Comparison of ENCODE assay signal across 27 mouse cellular contexts in genomic region chr10:84249346-84249745, GRCm38 (mm10).
"Had no signal": no experiment of that assay in that cellular context is flagged by ENCODE, and none has a peak within 500 bp of the region (broad histone marks: within the 10 kb centered on the region; RNA-seq: fewer than 3 reads in every experiment).

No protein-coding gene starts in this region.

- H3K4me1 ChIP-seq: embryonic facial prominence, embryonic 10.5 days; embryonic facial prominence, embryonic 12.5 days; embryonic facial prominence, embryonic 13.5 days; embryonic facial prominence, embryonic 15.5 days; forebrain, embryonic 12.5 days; forebrain, embryonic 13.5 days; forebrain, embryonic 15.5 days had no signal

- H3K4me2 ChIP-seq: embryonic facial prominence, embryonic 12.5 days; embryonic facial prominence, embryonic 13.5 days; embryonic facial prominence, embryonic 15.5 days; forebrain, embryonic 12.5 days; forebrain, embryonic 13.5 days; forebrain, embryonic 15.5 days had no signal

- H3K27ac ChIP-seq: embryonic facial prominence, embryonic 10.5 days; embryonic facial prominence, embryonic 12.5 days; embryonic facial prominence, embryonic 13.5 days; embryonic facial prominence, embryonic 15.5 days; forebrain, embryonic 10.5 days; forebrain, embryonic 12.5 days; forebrain, embryonic 13.5 days; forebrain, embryonic 15.5 days; gastrocnemius, adult 2 months; heart, adult 2 months had no signal

- H3K27me3 ChIP-seq: embryonic facial prominence, embryonic 12.5 days; embryonic facial prominence, embryonic 13.5 days; embryonic facial prominence, embryonic 15.5 days; forebrain, embryonic 12.5 days; forebrain, embryonic 13.5 days; forebrain, embryonic 15.5 days had no signal

- H3K4me3 ChIP-seq: embryonic facial prominence, embryonic 10.5 days; embryonic facial prominence, embryonic 12.5 days; embryonic facial prominence, embryonic 13.5 days; embryonic facial prominence, embryonic 15.5 days; erythroblast, embryonic 14.5 days; forebrain, embryonic 10.5 days; forebrain, embryonic 12.5 days; forebrain, embryonic 13.5 days; forebrain, embryonic 15.5 days; gastrocnemius, adult 2 months; heart, adult 2 months had no signal

- H3K36me3 ChIP-seq: embryonic facial prominence, embryonic 10.5 days; embryonic facial prominence, embryonic 12.5 days; embryonic facial prominence, embryonic 13.5 days; embryonic facial prominence, embryonic 15.5 days; forebrain, embryonic 10.5 days; forebrain, embryonic 12.5 days; forebrain, embryonic 15.5 days had no signal

- H3K9me3 ChIP-seq: embryonic facial prominence, embryonic 10.5 days; embryonic facial prominence, embryonic 12.5 days; embryonic facial prominence, embryonic 13.5 days; embryonic facial prominence, embryonic 15.5 days; forebrain, embryonic 12.5 days; forebrain, embryonic 13.5 days; forebrain, embryonic 15.5 days had no signal

- DNase-seq: cerebellum, adult 9-10 months; cerebellum, adult 9-11 months; cerebellum, postnatal 10 days; cerebellum, postnatal 14 days; cerebellum, postnatal 25 days; cerebellum, postnatal 36 days; embryo, embryonic 11 days; forebrain, postnatal 0 days; gastrocnemius, adult 2 months; gastrocnemius, postnatal 10 days; gastrocnemius, postnatal 14 days; gastrocnemius, postnatal 25 days; gastrocnemius, postnatal 36 days; heart, adult 11 months; heart, adult 18-20 months; heart, adult 2 months had no signal

- ATAC-seq: forebrain, embryonic 13.5 days; forebrain, embryonic 14.5 days; forebrain, embryonic 15.5 days; forebrain, embryonic 16.5 days; forebrain, postnatal 0 days had no signal

- H3K9ac ChIP-seq: embryonic facial prominence, embryonic 12.5 days; embryonic facial prominence, embryonic 13.5 days; embryonic facial prominence, embryonic 15.5 days; forebrain, embryonic 12.5 days; forebrain, embryonic 13.5 days; forebrain, embryonic 15.5 days; forebrain, postnatal 0 days had no signal
